Mouse (Mus musculus) liver, postnatal 0 days (tissue): Measurements from ENCODE around the gene Gm9573. TPM values are rescaled to one million over a fixed set of nuclear protein-coding genes. Genes with fewer than 3 reads are reported as not detected.

Experiments
- ATAC-seq: fragments of 200-750 bp; cut with Nextera tagmentation; 2 replicates; pipeline ENCODE4 v1.8.0; 2017; ENCODE audit warnings: mild to moderate bottlenecking, moderate library complexity
- DNase-seq: peaks from one replicate; pipeline ENCODE4 v3.0.0-alpha.2; 2016
- H3K27ac ChIP-seq: fragments of 300-500 bp; sonication (generic); 2 replicates; pipeline ENCODE4 v1.5.1; 2014; ENCODE audit warnings: antibody characterized with exemption, moderate library complexity, mild to moderate bottlenecking, low read depth
- H3K27me3 ChIP-seq: fragments of 300-500 bp; sonication (generic); 2 replicates; pipeline ENCODE4 v1.6.1; 2014; ENCODE audit warnings: low read length, control low read depth, mixed read lengths; ENCODE audit not compliant: insufficient read depth
- H3K36me3 ChIP-seq: fragments of 300-500 bp; sonication (generic); replicated peaks from 2 replicates; pipeline ENCODE4 v1.6.1; 2014; ENCODE audit warnings: mild to moderate bottlenecking, control low read depth, low read length, moderate library complexity, mixed read lengths; ENCODE audit not compliant: insufficient read depth
- H3K4me1 ChIP-seq: fragments of 300-500 bp; sonication (generic); 2 replicates; pipeline ENCODE4 v1.6.1; 2014; ENCODE audit warnings: antibody characterized with exemption, mild to moderate bottlenecking, control low read depth; ENCODE audit not compliant: insufficient read depth
- H3K4me2 ChIP-seq: fragments of 300-500 bp; sonication (generic); 2 replicates; pipeline ENCODE4 v1.6.1; 2014; ENCODE audit warnings: low read depth, mild to moderate bottlenecking, low read length, moderate library complexity, mixed read lengths
- H3K4me3 ChIP-seq: fragments of 300-500 bp; sonication (generic); 2 replicates; pipeline ENCODE4 v1.5.1; 2014; ENCODE audit warnings: low read depth, low read length
- H3K9ac ChIP-seq: fragments of 300-500 bp; sonication (generic); replicated peaks from 2 replicates; pipeline ENCODE4 v1.6.1; 2014; ENCODE audit warnings: mild to moderate bottlenecking, moderate library complexity
- H3K9me3 ChIP-seq: fragments of 300-500 bp; sonication (generic); 2 replicates; pipeline ENCODE4 v1.6.1; 2016; ENCODE audit warnings: mild to moderate bottlenecking, control low read depth, low read length, mixed read lengths
- CTCF ChIP-seq: sonication (generic); IDR thresholded peaks from 2 replicates; pipeline ENCODE4 v1.5.1; 2016; ENCODE audit warnings: antibody characterized with exemption, low read depth
- EP300 ChIP-seq: IDR thresholded peaks from 2 replicates; pipeline ENCODE4 v1.6.1; 2016; ENCODE audit warnings: antibody characterized with exemption, low read depth, mild to moderate bottlenecking
- WGBS: fragments of 180-500 bp; shearing (Covaris S2); extraction: QIAGEN DNeasy Blood & Tissue Kit; methylation state at CpG from one replicate; pipeline ENCODE4 v1.1.7; 2014; ENCODE audit not compliant: insufficient replicate concordance; 5-methylcytosine and 5-hydroxymethylcytosine counted together
- polyA plus RNA-seq: library from polyadenylated mRNA; unstranded; fragments of >200 nt; fragmentation: Nextera tagmentation; extraction: Ambion mirVana; gene quantifications from 2 replicates; pipeline ENCODE4 v1.2.1, GENCODE M21; 2015

Gm9573 gene
- polyA plus RNA-seq, 1 experiment from 2014 or later = not detected

GRCm38 (mm10) chr17:35666851-35667256, 40.4 kb upstream of the Gm9573 start:
- H3K27me3 ChIP-seq = no peaks in the 10 kb centered on the region
- H3K4me1 ChIP-seq = peaks cover 8% of the 10 kb centered on the region; the same call in 1 of the 2 replicates
- 4% methylated on average over 13 of the region's 13 CpGs for WGBS
- H3K9me3 ChIP-seq = no peaks in the 10 kb centered on the region
- ATAC-seq (peak; percentile 20), DNase-seq (peak; percentile 28)
- no peak for TF ChIP-seq EP300
- no peak for TF ChIP-seq CTCF
- peak overlapping the region; percentile 41 for H3K27ac ChIP-seq
- H3K4me2 ChIP-seq = peak overlapping the region; percentile 94
- peaks cover 12% of the 10 kb centered on the region for H3K36me3 ChIP-seq
- peak overlapping the region; percentile 76 for H3K9ac ChIP-seq
- H3K4me3 ChIP-seq = peak overlapping the region; percentile 78

DNA sequence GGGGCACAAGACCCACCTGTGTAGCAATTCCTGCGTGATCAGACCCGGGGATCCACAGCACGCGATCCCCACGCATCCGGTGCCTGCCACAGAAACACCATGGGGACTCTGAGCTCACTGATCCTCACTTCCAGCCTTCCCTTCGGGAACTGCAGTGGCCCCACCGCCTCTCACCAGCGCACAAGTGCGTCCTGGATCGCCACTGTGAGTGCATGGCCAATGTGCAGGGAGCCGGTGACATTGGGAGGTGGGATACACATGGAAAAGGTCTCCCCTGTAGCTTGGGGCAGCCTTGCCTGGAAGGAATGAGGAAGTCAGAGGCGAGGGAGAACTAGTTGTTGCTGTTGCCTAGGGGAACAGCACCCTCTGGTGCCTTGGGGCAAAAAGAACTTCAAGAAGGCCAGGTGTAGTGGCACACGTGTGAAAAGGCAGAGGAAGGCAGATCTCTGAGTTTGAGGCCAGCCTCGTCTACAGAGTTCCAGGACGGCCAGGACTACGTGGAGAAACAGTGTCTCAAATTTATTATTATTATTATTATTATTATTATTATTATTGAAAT, 39.6 kb upstream of the Gm9573 start:
- no peaks in the 10 kb centered on the region for H3K9me3 ChIP-seq
- 82% methylated on average over 17 of the region's 17 CpGs for WGBS
- TF ChIP-seq EP300 = no peak
- TF ChIP-seq CTCF = peak; percentile 69
- ATAC-seq = no peak
- peaks cover 8% of the 10 kb centered on the region; the same call in 1 of the 2 replicates for H3K4me1 ChIP-seq
- no peak overlapping the region for H3K4me3 ChIP-seq
- no peaks in the 10 kb centered on the region for H3K27me3 ChIP-seq
- peaks cover 19% of the 10 kb centered on the region for H3K36me3 ChIP-seq
- H3K9ac ChIP-seq = no peak overlapping the region
- no peak overlapping the region for H3K27ac ChIP-seq
- H3K4me2 ChIP-seq = no peak overlapping the region
- DNase-seq = peak; percentile 37

- no peak overlapping the region for H3K27ac ChIP-seq
- H3K36me3 ChIP-seq = peaks cover 16% of the 10 kb centered on the region; the same call in 1 of the 2 replicates
- H3K27me3 ChIP-seq = no peaks in the 10 kb centered on the region
- H3K4me2 ChIP-seq = no peak overlapping the region
- no peak for DNase-seq
- ATAC-seq = no peak
- TF ChIP-seq EP300 (no peak), CTCF (no peak)
- WGBS = 70% methylated on average over 2 of the region's 2 CpGs
- H3K4me1 ChIP-seq = no peaks in the 10 kb centered on the region
- no peak overlapping the region for H3K4me3 ChIP-seq
- no peaks in the 10 kb centered on the region for H3K9me3 ChIP-seq
- H3K9ac ChIP-seq = no peak overlapping the region
Measured at GRCm38 (mm10) chr17:35653086-35653485, 26.6 kb upstream of the Gm9573 start.

DNA sequence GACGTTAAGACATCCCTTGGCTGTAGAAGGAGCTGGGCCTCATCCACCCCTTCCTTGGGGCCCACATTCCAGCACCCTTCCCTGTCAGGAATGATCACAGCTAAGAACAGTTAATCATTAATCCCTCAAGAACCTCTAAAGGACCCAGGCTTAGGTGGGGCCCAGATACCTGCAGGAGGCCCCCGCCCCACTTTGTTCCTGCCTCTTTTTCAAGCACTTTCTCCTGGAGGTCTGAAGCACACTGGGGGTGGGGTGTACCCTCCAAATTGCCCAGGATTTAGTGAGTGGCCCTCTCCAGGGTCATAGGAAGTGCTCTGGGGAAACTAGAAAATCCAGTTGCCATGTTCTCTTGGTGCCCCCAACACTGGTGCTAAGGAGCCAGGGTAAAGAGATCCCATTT, 23.0 kb upstream of the Gm9573 start:
- ATAC-seq (no peak), DNase-seq (no peak)
- no peaks in the 10 kb centered on the region for H3K9me3 ChIP-seq
- WGBS = 49% methylated on average over 2 of the region's 2 CpGs
- H3K27me3 ChIP-seq = no peaks in the 10 kb centered on the region
- no peak overlapping the region for H3K4me3 ChIP-seq
- no peak overlapping the region for H3K27ac ChIP-seq
- H3K4me1 ChIP-seq = no peaks in the 10 kb centered on the region
- no peak overlapping the region for H3K9ac ChIP-seq
- no peak for TF ChIP-seq CTCF
- no peak for TF ChIP-seq EP300
- H3K36me3 ChIP-seq = no peaks in the 10 kb centered on the region
- H3K4me2 ChIP-seq = no peak overlapping the region

DNA sequence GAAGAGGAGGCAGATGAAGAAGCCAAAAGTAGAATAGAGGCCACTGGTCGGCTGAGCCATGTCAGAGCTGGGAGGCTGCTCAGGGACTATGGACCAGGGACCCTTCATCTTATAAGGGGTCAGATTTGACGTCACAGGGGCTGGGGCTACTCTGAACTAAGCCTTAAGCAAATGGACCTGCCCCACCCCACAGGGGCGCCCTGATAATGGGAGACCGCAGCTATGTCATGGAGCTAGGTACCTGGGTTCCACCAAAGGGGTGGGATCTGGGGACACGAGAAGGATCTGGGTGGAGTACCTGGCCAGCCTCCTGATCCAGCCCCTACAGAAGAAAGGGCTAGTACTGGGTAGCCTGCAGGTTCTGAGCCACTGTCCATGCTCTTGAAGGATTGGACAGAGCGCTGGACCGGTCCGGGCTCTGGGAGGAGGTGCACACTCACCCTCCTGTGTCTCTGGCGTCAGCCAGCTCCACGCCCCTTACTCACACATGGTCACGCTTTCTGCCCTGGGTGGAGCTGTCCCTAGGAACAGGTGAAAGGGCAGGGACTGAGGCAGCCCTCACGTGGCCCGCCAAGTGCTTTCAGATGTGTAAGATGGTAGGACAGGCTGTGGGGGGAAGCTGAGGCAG, 17.3 kb upstream of the Gm9573 start, which contains the start of gene Mucl3:
Gene Mucl3 (minus strand): TSS at position 87 of the 628 bp plus-strand sequence.
- H3K4me2 ChIP-seq = no peak within 1 kb of the TSS
- H3K9ac ChIP-seq = no peak within 1 kb of the TSS
- no peaks in the 10 kb centered on the region; the same call in none of the 2 replicates for H3K27me3 ChIP-seq
- TF ChIP-seq CTCF (no peak), EP300 (no peak)
- DNase-seq (no peak), ATAC-seq (no peak; the same call in 1 of the 2 replicates)
- WGBS = 61% methylated on average over 13 of the region's 13 CpGs
- H3K9me3 ChIP-seq = no peaks in the 10 kb centered on the region
- no peak within 1 kb of the TSS for H3K4me3 ChIP-seq
- H3K36me3 ChIP-seq = no peaks in the 10 kb centered on the region
- H3K4me1 ChIP-seq = no peaks in the 10 kb centered on the region
- H3K27ac ChIP-seq = no peak within 1 kb of the TSS

DNA sequence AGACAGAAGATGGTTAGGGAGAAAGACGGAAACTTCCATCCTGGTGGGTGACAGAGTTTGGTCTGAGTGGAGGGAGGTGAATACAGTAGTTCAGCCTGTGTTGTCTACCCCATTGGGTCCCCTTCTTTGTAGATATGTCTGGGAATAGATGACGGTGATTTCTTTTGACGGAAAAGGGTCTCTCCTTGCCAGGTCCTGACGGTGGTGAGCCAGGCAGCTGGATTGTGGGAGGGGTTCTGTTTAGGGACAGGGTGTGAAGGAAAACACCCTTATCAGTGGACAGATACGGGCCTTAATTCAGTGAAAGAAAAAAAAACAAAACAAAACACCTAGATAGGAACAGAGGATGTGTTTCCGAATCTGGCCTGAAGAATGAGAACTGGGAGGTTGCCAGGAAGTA, 12.9 kb upstream of the Gm9573 start:
- no peak for ATAC-seq
- Histone ChIP-seq H3K36me3 (no peaks in the 10 kb centered on the region), H3K4me3 (no peak overlapping the region), H3K27me3 (peaks cover 14% of the 10 kb centered on the region), H3K4me1 (peaks cover 3% of the 10 kb centered on the region; the same call in 1 of the 2 replicates), H3K27ac (no peak overlapping the region), H3K9ac (no peak overlapping the region), H3K4me2 (no peak overlapping the region), H3K9me3 (no peaks in the 10 kb centered on the region)
- TF ChIP-seq CTCF (no peak), EP300 (no peak)
- no peak for DNase-seq
- WGBS = 55% methylated on average over 6 of the region's 6 CpGs
